Mouse (Mus musculus) hindbrain, embryonic 16.5 days (tissue): ENCODE data around the gene Gm10961. TPM values are rescaled to one million over a fixed set of nuclear protein-coding genes. Genes with fewer than 3 reads are reported as not detected.
A peak's percentile ranks its signal among the peaks of the same experiment; 100 is the strongest.

Experiments used
- ATAC-seq: fragments of 200-750 bp; cut with Nextera tagmentation; 2 replicates; pipeline ENCODE4 v1.8.0; 2017; ENCODE audit warnings: moderate TSS enrichment, moderate library complexity
- H3K27ac ChIP-seq: fragments of 300-500 bp; sonication (generic); 2 replicates; pipeline ENCODE4 v1.5.1; 2014; ENCODE audit warnings: low read depth, mild to moderate bottlenecking, control low read depth, low read length, moderate library complexity
- H3K27me3 ChIP-seq: fragments of 300-500 bp; sonication (generic); replicated peaks from 2 replicates; pipeline ENCODE4 v1.6.1; 2014; ENCODE audit warnings: low read length; ENCODE audit not compliant: control insufficient read depth, insufficient read depth
- H3K36me3 ChIP-seq: fragments of 300-500 bp; sonication (generic); 2 replicates; pipeline ENCODE4 v1.6.1; 2014; ENCODE audit warnings: mild to moderate bottlenecking, low read length, moderate library complexity, mixed read lengths; ENCODE audit not compliant: control insufficient read depth, insufficient read depth
- H3K4me1 ChIP-seq: fragments of 300-500 bp; sonication (generic); 2 replicates; pipeline ENCODE4 v1.6.1; 2014; ENCODE audit warnings: low read depth, low read length; ENCODE audit not compliant: control insufficient read depth, insufficient read depth
- H3K4me2 ChIP-seq: fragments of 300-500 bp; sonication (generic); 2 replicates; pipeline ENCODE4 v1.6.1; 2014; ENCODE audit warnings: mild to moderate bottlenecking, low read length, control low read depth, moderate library complexity
- H3K4me3 ChIP-seq: fragments of 300-500 bp; sonication (generic); 2 replicates; pipeline ENCODE4 v1.5.1; 2014; ENCODE audit warnings: mild to moderate bottlenecking, low read length, control low read depth, moderate library complexity
- H3K9ac ChIP-seq: fragments of 300-500 bp; sonication (generic); 2 replicates; pipeline ENCODE4 v1.6.1; 2014; ENCODE audit warnings: low read depth, mild to moderate bottlenecking, control low read depth, low read length, moderate library complexity
- H3K9me3 ChIP-seq: fragments of 300-500 bp; sonication (generic); 2 replicates; pipeline ENCODE4 v1.6.1; 2014; ENCODE audit warnings: mild to moderate bottlenecking, low read length, moderate library complexity; ENCODE audit not compliant: control insufficient read depth
- WGBS: fragments of 180-500 bp; shearing (Covaris S2); extraction: QIAGEN DNeasy Blood & Tissue Kit; methylation state at CpG from one replicate; pipeline ENCODE4 v1.1.7; 2014; 5-methylcytosine and 5-hydroxymethylcytosine counted together
- polyA plus RNA-seq: library from polyadenylated mRNA; unstranded; fragments of >200 nt; fragmentation: Nextera tagmentation; extraction: Ambion mirVana; gene quantifications from 2 replicates; pipeline ENCODE4 v1.2.1, GENCODE M21; 2015

Gene Gm10961
- polyA plus RNA-seq, 1 experiment from 2014 or later, result not detected

DNA sequence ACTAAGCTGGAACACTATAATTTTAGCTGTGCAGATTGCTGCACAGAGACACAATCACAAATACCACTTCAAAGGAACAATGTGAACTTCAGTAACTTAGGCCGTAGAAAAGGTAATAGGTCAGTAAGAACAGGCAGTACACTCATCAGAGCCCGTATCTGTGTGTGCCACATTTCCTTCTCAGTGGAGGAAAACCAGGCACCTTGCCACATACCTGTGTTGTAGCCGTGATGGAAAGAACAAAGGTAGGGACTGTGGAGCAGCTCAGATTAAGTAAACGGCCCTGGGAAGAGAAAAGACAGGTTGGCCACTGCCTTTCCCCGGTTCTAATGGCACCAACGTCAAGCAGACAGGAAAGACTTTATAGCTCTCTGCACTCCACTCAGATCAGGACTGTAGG is 36.3 kb downstream of the Gm10961 start:
- peaks cover 68% of the 10 kb centered on the region for H3K36me3 ChIP-seq
- H3K9ac ChIP-seq, result no peak overlapping the region
- no peaks in the 10 kb centered on the region for H3K27me3 ChIP-seq
- no peak overlapping the region for H3K4me2 ChIP-seq
- no peak for ATAC-seq
- no peak overlapping the region for H3K4me3 ChIP-seq
- no peak overlapping the region for H3K27ac ChIP-seq
- no peaks in the 10 kb centered on the region for H3K9me3 ChIP-seq
- 91% methylated on average over 6 of the region's 6 CpGs for WGBS
- no peaks in the 10 kb centered on the region for H3K4me1 ChIP-seq

GRCm38 (mm10) chr3:107668786-107669185 is 37.7 kb downstream of the Gm10961 start:
- H3K27ac ChIP-seq, result no peak overlapping the region
- H3K9me3 ChIP-seq, result no peaks in the 10 kb centered on the region
- peaks cover 71% of the 10 kb centered on the region for H3K36me3 ChIP-seq
- no peak overlapping the region for H3K4me3 ChIP-seq
- H3K4me2 ChIP-seq, result no peak overlapping the region
- no peak for ATAC-seq
- H3K4me1 ChIP-seq, result no peaks in the 10 kb centered on the region
- 96% methylated on average over 7 of the region's 7 CpGs for WGBS
- no peak overlapping the region for H3K9ac ChIP-seq
- H3K27me3 ChIP-seq, result no peaks in the 10 kb centered on the region

GRCm38 (mm10) chr3:107670500-107670899 is 39.4 kb downstream of the Gm10961 start:
- Histone ChIP-seq H3K27ac (no peak overlapping the region), H3K4me3 (no peak overlapping the region), H3K27me3 (no peaks in the 10 kb centered on the region), H3K9me3 (no peaks in the 10 kb centered on the region), H3K4me1 (no peaks in the 10 kb centered on the region), H3K36me3 (peaks cover 64% of the 10 kb centered on the region), H3K9ac (no peak overlapping the region), H3K4me2 (no peak overlapping the region)
- ATAC-seq, result no peak
- 88% methylated on average over 4 of the region's 4 CpGs for whole genome bisulfite sequencing

GRCm38 (mm10) chr3:107671509-107671908 is 40.4 kb downstream of the Gm10961 start:
- Histone ChIP-seq H3K9ac (no peak overlapping the region), H3K9me3 (no peaks in the 10 kb centered on the region), H3K27ac (no peak overlapping the region), H3K27me3 (no peaks in the 10 kb centered on the region), H3K4me3 (no peak overlapping the region), H3K4me2 (no peak overlapping the region), H3K36me3 (peaks cover 57% of the 10 kb centered on the region), H3K4me1 (no peaks in the 10 kb centered on the region)
- no peak for ATAC-seq
- WGBS, result 93% methylated on average over 2 of the region's 2 CpGs

DNA sequence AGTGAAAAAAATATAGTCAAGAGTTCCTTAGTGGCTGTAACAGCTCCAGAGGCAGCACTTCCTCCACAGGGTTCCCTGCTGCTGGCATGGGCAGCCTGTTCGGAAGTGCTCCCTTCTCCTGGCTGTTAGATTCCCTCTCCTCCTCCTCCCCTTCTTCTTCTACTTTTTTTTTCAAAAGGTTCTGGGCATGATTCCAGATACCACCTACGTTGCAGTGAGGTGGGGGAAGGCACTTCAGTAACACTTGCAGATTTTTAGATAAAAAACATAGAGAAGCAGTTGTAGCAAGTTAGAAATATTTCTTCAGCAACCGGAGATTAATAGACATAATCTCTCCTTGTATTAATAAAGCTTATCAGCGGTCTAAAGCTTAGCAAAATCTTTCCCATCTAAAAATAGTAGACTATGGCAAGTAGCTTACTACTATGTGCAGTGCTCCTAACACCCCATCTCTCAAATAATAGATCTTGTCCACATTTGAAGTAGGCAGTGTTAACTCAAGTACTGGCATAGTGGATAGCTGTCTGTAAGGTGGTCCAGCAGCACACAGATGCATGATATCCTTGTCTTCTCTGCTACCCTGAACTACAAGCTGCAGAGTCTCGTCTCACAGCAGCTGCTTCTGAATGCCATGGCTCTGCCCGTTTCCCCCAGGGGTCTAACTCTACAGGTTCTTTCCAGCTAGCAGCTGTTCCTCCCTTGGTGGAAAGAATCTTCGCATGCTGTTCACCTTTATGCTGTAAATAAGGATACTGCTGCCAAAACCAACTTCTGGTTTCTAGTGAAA is 49.9 kb downstream of the Gm10961 start:
- Histone ChIP-seq H3K27ac (peak overlapping the region; percentile 36; the same call in 1 of the 2 replicates), H3K9ac (peak overlapping the region; percentile 27; the same call in 1 of the 2 replicates), H3K4me1 (peaks cover 25% of the 10 kb centered on the region), H3K36me3 (no peaks in the 10 kb centered on the region), H3K27me3 (no peaks in the 10 kb centered on the region), H3K9me3 (no peaks in the 10 kb centered on the region), H3K4me2 (peak overlapping the region; percentile 12; the same call in 1 of the 2 replicates), H3K4me3 (no peak overlapping the region)
- ATAC-seq, result peak; percentile 77
- WGBS, result 31% methylated on average over 7 of the region's 7 CpGs

Other genes starting within 250 kb of the Gm10961 start
- gene Kcnc4, start 171.8 kb upstream of the Gm10961 start, polyA plus RNA-seq, result 8.7 and 9.7 TPM in 2 replicates
- gene Slc6a17, start 113.3 kb upstream of the Gm10961 start, polyA plus RNA-seq, result 19.1 and 20.4 TPM in 2 replicates
- gene Ubl4b, start 76.2 kb upstream of the Gm10961 start, polyA plus RNA-seq, result not detected in 2 replicates
- gene Alx3, start 36.3 kb upstream of the Gm10961 start, polyA plus RNA-seq, result 0.29 and 0.40 TPM in 2 replicates
- 131 and 139 TPM in 2 replicates for gene Strip1, start 372 bp downstream of the Gm10961 start, polyA plus RNA-seq
- 116 and 117 TPM in 2 replicates for gene Ahcyl1, start 65.2 kb downstream of the Gm10961 start, polyA plus RNA-seq
- gene Csf1, start 129.1 kb downstream of the Gm10961 start, polyA plus RNA-seq, result 8.0 and 9.8 TPM in 2 replicates
- not detected in 2 replicates for gene Eps8l3, start 245.9 kb downstream of the Gm10961 start, polyA plus RNA-seq